Mouse (Mus musculus): ENCODE results near the gene Plcb3.

DNA sequence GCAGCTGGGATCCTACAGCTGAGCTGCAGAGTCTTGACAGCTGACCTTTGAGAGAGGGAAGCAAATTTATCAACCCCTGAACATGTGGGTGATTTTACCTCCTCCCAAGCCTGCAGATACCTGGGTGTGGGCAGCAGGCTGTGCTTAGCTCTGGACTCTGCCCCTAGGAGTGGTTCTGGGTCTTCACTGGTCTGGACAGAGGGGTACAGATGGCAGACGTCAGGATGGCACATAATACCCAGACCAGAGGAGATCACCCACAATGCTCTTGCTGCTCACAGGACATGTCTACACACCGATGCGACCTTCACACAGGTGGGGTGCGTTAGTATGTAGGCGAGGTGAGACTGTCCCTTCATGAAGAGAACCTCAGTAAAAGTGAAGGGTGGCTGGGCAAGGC, 26.7 kb downstream of the Plcb3 start:
- no peak for TF ChIP-seq CTCF (IDR thresholded peaks at IDR 0.05; ENCODE audit: control insufficient read depth, insufficient read depth, low read length)
- TF ChIP-seq POLR2A (IDR thresholded peaks at IDR 0.05; ENCODE audit: borderline replicate concordance, control insufficient read depth, low read depth, low read length) = no peak

Measured in bone marrow, adult 2 months (tissue).